ENCODE assay signal across 20 mouse cellular contexts in genomic region chr5:13351611-13352010, GRCm38 (mm10).
DNase-seq lines count a peak whose midpoint lies in the region; ATAC-seq and TF ChIP-seq lines count a peak whose summit lies in the region.
"Had no signal": no experiment of that assay in that cellular context is flagged by ENCODE, and none has a peak within 500 bp of the region (broad histone marks: within the 10 kb centered on the region; RNA-seq: fewer than 3 reads in every experiment).

No protein-coding gene starts in this region.

- H3K27ac ChIP-seq in embryonic facial prominence, embryonic 11.5 days (replicated peaks; ENCODE audit: low read depth, low read length) = no peak overlapping the region
- H3K27ac ChIP-seq in embryonic facial prominence, embryonic 10.5 days (replicated peaks) = no peak overlapping the region
- no peak overlapping the region for H3K27ac ChIP-seq in forebrain, postnatal 0 days (ENCODE audit: low read depth, low read length)
- H3K27ac ChIP-seq in forebrain, embryonic 10.5 days = no peak overlapping the region
- no peak overlapping the region for H3K27ac ChIP-seq in embryonic facial prominence, embryonic 14.5 days (replicated peaks; ENCODE audit: low read depth, low read length)
- H3K27ac ChIP-seq: embryonic facial prominence, embryonic 15.5 days; gastrocnemius, adult 2 months; hindbrain, embryonic 10.5 days; hindbrain, embryonic 14.5 days had no signal

- no peak for TF ChIP-seq POLR2A in brain, embryonic 14.5 days (IDR thresholded peaks at IDR 0.05; ENCODE audit: borderline replicate concordance, extremely low read depth, insufficient read depth, insufficient read length, poor library complexity, severe bottlenecking)

- peak; percentile 18 for DNase-seq in embryonic facial prominence, embryonic 11.5 days (ENCODE audit: low spot score)
- no peak for DNase-seq in embryonic facial prominence, embryonic 10.5 days (ENCODE audit: low spot score)
- peak; percentile 4 for DNase-seq in forebrain, postnatal 0 days
- no peak for DNase-seq in forebrain, embryonic 10.5 days (ENCODE audit: extremely low spot score, low spot score)
- DNase-seq in brain, embryonic 14.5 days (ENCODE audit: low read depth) = peak; percentile 39
- DNase-seq in embryonic facial prominence, embryonic 14.5 days (ENCODE audit: low spot score) = peak; percentile 40
- DNase-seq: adrenal gland, adult 2 months; adrenal gland, postnatal 25 days; cerebellum, adult 2 months; cerebellum, postnatal 25 days; gastrocnemius, adult 2 months; gastrocnemius, postnatal 25 days; kidney, adult 11 months; kidney, adult 9 months had no signal

- WGBS in embryonic facial prominence, embryonic 11.5 days = 37% methylated on average over 4 of the region's 4 CpGs
- 35% methylated on average over 4 of the region's 4 CpGs for WGBS in embryonic facial prominence, embryonic 10.5 days
- WGBS in forebrain, postnatal 0 days = 40% methylated on average over 4 of the region's 4 CpGs
- WGBS in forebrain, embryonic 10.5 days = 65% methylated on average over 4 of the region's 4 CpGs
- 25% methylated on average over 4 of the region's 4 CpGs for WGBS in embryonic facial prominence, embryonic 14.5 days

- H3K4me2 ChIP-seq in embryonic facial prominence, embryonic 11.5 days (ENCODE audit: low read depth, low read length) = no peak overlapping the region
- H3K4me2 ChIP-seq in forebrain, postnatal 0 days (ENCODE audit: low read depth) = no peak overlapping the region
- H3K4me2 ChIP-seq in embryonic facial prominence, embryonic 14.5 days (ENCODE audit: low read depth, low read length) = no peak overlapping the region
- H3K4me2 ChIP-seq: embryonic facial prominence, embryonic 15.5 days; heart, embryonic 12.5 days; hindbrain, embryonic 14.5 days had no signal

- no peaks in the 10 kb centered on the region for H3K36me3 ChIP-seq in embryonic facial prominence, embryonic 11.5 days (replicated peaks; ENCODE audit: control insufficient read depth, insufficient read depth, low read depth, low read length)
- H3K36me3 ChIP-seq in embryonic facial prominence, embryonic 10.5 days (replicated peaks) = no peaks in the 10 kb centered on the region
- no peaks in the 10 kb centered on the region for H3K36me3 ChIP-seq in forebrain, postnatal 0 days (ENCODE audit: insufficient read depth)
- no peaks in the 10 kb centered on the region for H3K36me3 ChIP-seq in forebrain, embryonic 10.5 days (replicated peaks)
- H3K36me3 ChIP-seq in embryonic facial prominence, embryonic 14.5 days (ENCODE audit: control insufficient read depth, insufficient read depth, low read length) = no peaks in the 10 kb centered on the region
- H3K36me3 ChIP-seq: embryonic facial prominence, embryonic 15.5 days; heart, embryonic 12.5 days; hindbrain, embryonic 10.5 days had no signal

- no peaks in the 10 kb centered on the region for H3K27me3 ChIP-seq in embryonic facial prominence, embryonic 11.5 days (ENCODE audit: control insufficient read depth, insufficient read depth, low read length)
- H3K27me3 ChIP-seq in embryonic facial prominence, embryonic 10.5 days (replicated peaks; ENCODE audit: low read depth, poor library complexity, severe bottlenecking) = no peaks in the 10 kb centered on the region
- H3K27me3 ChIP-seq in forebrain, postnatal 0 days (ENCODE audit: insufficient read depth, low read length) = no peaks in the 10 kb centered on the region
- H3K27me3 ChIP-seq in forebrain, embryonic 10.5 days (ENCODE audit: poor library complexity, severe bottlenecking) = no peaks in the 10 kb centered on the region
- no peaks in the 10 kb centered on the region for H3K27me3 ChIP-seq in embryonic facial prominence, embryonic 14.5 days (replicated peaks; ENCODE audit: control insufficient read depth, insufficient read depth, low read length)
- H3K27me3 ChIP-seq: embryonic facial prominence, embryonic 15.5 days; heart, embryonic 12.5 days had no signal

- no peaks in the 10 kb centered on the region for H3K9me3 ChIP-seq in embryonic facial prominence, embryonic 11.5 days (replicated peaks; ENCODE audit: control insufficient read depth, low read length)
- no peaks in the 10 kb centered on the region for H3K9me3 ChIP-seq in embryonic facial prominence, embryonic 10.5 days
- H3K9me3 ChIP-seq in forebrain, postnatal 0 days (ENCODE audit: low read length) = no peaks in the 10 kb centered on the region
- no peaks in the 10 kb centered on the region for H3K9me3 ChIP-seq in forebrain, embryonic 10.5 days
- H3K9me3 ChIP-seq in embryonic facial prominence, embryonic 14.5 days (ENCODE audit: control insufficient read depth, low read length) = 0 out of 2 replicates have a peak, but pooled peaks cover 4% of the 10 kb centered on the region
- H3K9me3 ChIP-seq: embryonic facial prominence, embryonic 15.5 days; heart, embryonic 12.5 days; hindbrain, embryonic 10.5 days had no signal

- no peak for TF ChIP-seq CTCF in forebrain, postnatal 0 days (IDR thresholded peaks at IDR 0.05; ENCODE audit: low read depth)
- no peak for TF ChIP-seq CTCF in brain, embryonic 14.5 days (IDR thresholded peaks at IDR 0.05; ENCODE audit: borderline replicate concordance, extremely low read depth, insufficient read depth, insufficient read length)

- H3K9ac ChIP-seq in embryonic facial prominence, embryonic 11.5 days (replicated peaks; ENCODE audit: low read length) = no peak overlapping the region
- no peak overlapping the region for H3K9ac ChIP-seq in forebrain, postnatal 0 days
- no peak overlapping the region for H3K9ac ChIP-seq in embryonic facial prominence, embryonic 14.5 days (ENCODE audit: low read depth, low read length)
- H3K9ac ChIP-seq: embryonic facial prominence, embryonic 15.5 days; heart, embryonic 12.5 days; hindbrain, embryonic 14.5 days had no signal

- no peaks in the 10 kb centered on the region for H3K4me1 ChIP-seq in embryonic facial prominence, embryonic 11.5 days (ENCODE audit: control insufficient read depth, insufficient read depth, low read length)
- H3K4me1 ChIP-seq in embryonic facial prominence, embryonic 10.5 days = 0 out of 2 replicates have a peak, but pooled peaks cover 2% of the 10 kb centered on the region
- no peaks in the 10 kb centered on the region for H3K4me1 ChIP-seq in forebrain, postnatal 0 days (ENCODE audit: insufficient read depth)
- H3K4me1 ChIP-seq in forebrain, embryonic 10.5 days = no peaks in the 10 kb centered on the region
- 0 out of 2 replicates have a peak, but pooled peaks cover 2% of the 10 kb centered on the region for H3K4me1 ChIP-seq in embryonic facial prominence, embryonic 14.5 days (ENCODE audit: control insufficient read depth, insufficient read depth, low read length)
- H3K4me1 ChIP-seq: embryonic facial prominence, embryonic 15.5 days; hindbrain, embryonic 10.5 days had no signal

- H3K4me3 ChIP-seq in embryonic facial prominence, embryonic 11.5 days (ENCODE audit: low read depth, low read length) = no peak overlapping the region
- no peak overlapping the region for H3K4me3 ChIP-seq in embryonic facial prominence, embryonic 10.5 days
- no peak overlapping the region for H3K4me3 ChIP-seq in forebrain, postnatal 0 days (ENCODE audit: low read depth, low read length)
- no peak overlapping the region for H3K4me3 ChIP-seq in forebrain, embryonic 10.5 days
- no peak overlapping the region for H3K4me3 ChIP-seq in embryonic facial prominence, embryonic 14.5 days (ENCODE audit: low read depth, low read length)
- H3K4me3 ChIP-seq: embryonic facial prominence, embryonic 15.5 days; erythroblast, embryonic 14.5 days; gastrocnemius, adult 2 months; heart, embryonic 12.5 days; hindbrain, embryonic 10.5 days had no signal

- no peak for ATAC-seq in embryonic facial prominence, embryonic 11.5 days (replicated peaks; ENCODE audit: insufficient number of reproducible peaks, low FRiP score, low TSS enrichment, low read depth)
- no peak for ATAC-seq in forebrain, postnatal 0 days
- ATAC-seq in embryonic facial prominence, embryonic 14.5 days (ENCODE audit: low read depth) = no peak
- ATAC-seq: inflammation-experienced regulatory T-cells, adult 6 months had no signal

Comparison
In these comparisons a context has a peak if more than half of its experiments do, and no peak if none do; other contexts are left out.
1. DNase-seq: peak in embryonic facial prominence, embryonic 11.5 days (single experiment), forebrain, postnatal 0 days (single experiment), brain, embryonic 14.5 days (single experiment) and embryonic facial prominence, embryonic 14.5 days (single experiment); none in embryonic facial prominence, embryonic 10.5 days (single experiment) and forebrain, embryonic 10.5 days (single experiment).